Mouse (Mus musculus) lung, postnatal 14 days (tissue): ENCODE results near the gene Sgms1.

Experiments
- DNase-seq: peaks from one replicate; pipeline ENCODE4 v3.0.0; 2021

The Sgms1 gene

GRCm38 (mm10) chr19:32238722-32239458 is 150.6 kb downstream of the Sgms1 start:
- no peak for DNase-seq

DNA sequence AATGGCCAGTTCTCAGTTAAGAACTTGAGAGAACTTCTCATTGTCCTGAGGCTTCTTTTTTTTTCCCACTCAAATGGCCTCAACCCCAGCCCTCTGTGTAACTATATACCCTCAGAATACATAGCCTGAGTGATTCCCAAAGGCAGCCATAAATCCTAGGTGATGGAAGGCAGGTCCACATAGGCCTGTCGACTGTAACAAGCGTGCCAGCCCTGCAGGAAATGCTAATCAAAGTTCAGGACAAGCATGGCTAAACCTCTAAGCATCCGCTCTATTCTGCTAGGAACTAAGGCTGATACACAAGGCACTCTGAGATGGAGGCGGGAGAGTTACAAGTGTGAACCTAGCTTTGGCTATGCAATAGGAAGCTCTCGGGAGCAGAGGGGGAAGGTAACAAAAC is 151.8 kb downstream of the Sgms1 start:
- DNase-seq: no peak

DNA sequence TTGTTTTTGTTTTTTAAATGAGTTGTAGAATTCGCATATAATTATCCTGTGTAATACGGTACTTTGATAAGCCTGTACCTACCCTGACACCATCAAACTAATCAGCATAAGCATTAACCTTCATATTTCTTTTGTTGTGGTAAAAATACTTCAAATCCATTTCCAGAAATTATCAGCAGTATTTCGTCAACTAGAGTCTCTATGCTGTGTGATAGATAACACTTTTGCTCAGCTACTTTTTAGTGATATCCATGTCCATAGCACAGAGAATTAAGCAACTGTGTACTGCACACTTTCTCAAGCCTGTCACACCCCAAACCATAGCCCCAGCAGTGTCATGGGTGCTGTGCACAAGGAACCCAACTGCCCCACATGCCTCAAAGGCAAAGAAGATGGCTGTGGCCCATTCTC is 152.3 kb downstream of the Sgms1 start:
- no peak for DNase-seq

- DNase-seq: no peak
These were observed 154.6 kb downstream of the Sgms1 start for GRCm38 (mm10) chr19:32234717-32235434.

- DNase-seq: no peak
These were observed 158.2 kb downstream of the Sgms1 start for GRCm38 (mm10) chr19:32231292-32231691.

- DNase-seq: no peak
These were observed 158.7 kb downstream of the Sgms1 start for GRCm38 (mm10) chr19:32230798-32231197.

DNA sequence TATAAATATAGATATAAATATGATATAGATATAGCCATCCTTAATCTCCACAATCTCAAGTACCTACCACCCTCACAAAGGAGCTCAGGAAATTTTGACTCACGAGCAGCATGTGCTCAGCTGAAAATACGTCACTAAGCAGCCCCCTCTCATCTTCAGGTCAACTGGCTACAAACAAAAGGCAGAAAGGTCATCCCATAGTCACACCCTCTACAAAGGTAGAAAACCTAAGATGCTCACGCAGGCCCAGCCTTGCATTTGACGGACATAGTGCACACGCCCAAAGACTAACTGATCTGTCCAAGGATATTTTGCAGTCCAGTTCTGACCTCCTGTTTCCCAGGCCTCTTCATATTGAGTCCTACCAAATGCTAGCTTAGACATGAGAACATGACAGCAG is 159.2 kb downstream of the Sgms1 start:
- DNase-seq: no peak

- DNase-seq: no peak
These were observed 159.7 kb downstream of the Sgms1 start for GRCm38 (mm10) chr19:32229776-32230175.

DNA sequence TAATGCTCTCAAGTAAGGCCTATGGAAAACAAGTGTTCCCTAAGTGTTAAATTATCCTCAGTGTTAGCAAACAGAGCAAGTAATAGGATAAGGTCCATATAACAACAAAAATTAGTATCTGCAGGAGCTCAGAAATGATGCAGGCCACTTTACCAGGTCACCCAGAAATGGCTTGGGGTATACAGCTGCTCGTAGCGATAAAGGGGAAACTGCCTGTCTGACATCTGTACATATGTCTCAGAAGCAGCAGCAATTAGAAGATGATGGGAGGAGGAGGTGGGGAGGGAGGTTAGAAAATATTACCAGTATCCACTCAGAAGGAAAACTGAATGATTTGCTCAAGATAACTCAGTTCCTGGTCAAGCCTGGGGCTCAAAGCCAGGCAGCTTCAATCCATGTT is 162.3 kb downstream of the Sgms1 start:
- no peak for DNase-seq

DNA sequence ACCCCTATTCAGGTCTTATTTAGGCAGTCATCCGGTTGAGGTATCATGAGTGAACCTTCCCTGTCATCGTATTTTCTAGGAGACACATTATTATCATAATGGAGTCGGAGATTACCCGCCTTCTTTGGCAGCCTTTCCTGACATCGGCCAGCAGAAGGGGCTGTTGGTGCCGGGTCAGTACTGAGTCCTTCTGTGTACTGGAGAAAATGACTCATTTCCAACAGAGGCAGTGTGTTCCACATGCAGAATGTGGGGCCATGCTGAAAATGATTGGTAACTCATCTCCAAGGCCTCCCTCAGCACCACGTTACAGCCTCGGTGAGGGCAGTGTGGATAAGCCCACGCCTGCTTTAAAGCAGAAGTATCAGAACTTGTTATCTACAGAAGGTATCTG is 164.4 kb downstream of the Sgms1 start:
- DNase-seq: no peak

DNA sequence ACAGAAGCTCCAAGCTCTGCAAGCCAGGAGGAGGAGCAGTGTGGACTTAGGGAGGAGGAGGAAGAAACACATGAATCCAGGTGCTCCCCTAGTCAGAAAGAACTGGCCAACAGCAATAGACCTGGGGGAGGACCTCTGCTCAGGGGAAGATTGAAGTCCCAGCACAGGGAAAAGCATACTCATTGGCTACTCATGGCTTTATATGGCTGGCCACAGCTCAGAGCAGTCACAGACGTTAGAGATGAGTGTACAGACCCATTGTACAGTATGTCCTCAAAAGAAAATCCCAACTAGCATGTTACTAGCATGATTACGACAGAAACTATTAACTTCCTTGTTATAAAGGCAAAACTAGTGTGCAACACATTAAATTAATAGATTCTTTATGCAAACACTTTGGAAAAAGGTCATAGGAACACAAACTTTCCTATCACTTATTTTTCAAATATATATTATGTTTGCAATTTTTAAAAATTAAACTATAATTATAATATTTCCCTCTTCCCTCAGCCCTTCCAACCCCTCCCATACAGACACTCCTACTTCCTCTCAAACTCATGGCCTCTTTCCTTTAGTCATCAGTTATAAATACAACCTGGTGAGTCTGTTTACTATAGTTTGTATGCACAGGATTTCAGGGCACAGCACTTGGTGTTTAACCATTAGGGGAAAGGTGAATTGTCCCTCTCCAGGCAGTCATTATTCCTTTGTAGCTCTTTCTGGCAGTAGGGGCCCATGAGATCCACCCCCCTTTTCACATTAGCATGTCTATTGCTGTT is 165.0 kb downstream of the Sgms1 start:
- no peak for DNase-seq

- no peak for DNase-seq
These were observed 165.8 kb downstream of the Sgms1 start for GRCm38 (mm10) chr19:32223751-32224174.

GRCm38 (mm10) chr19:32222083-32222482 is 167.4 kb downstream of the Sgms1 start:
- DNase-seq: no peak

DNA sequence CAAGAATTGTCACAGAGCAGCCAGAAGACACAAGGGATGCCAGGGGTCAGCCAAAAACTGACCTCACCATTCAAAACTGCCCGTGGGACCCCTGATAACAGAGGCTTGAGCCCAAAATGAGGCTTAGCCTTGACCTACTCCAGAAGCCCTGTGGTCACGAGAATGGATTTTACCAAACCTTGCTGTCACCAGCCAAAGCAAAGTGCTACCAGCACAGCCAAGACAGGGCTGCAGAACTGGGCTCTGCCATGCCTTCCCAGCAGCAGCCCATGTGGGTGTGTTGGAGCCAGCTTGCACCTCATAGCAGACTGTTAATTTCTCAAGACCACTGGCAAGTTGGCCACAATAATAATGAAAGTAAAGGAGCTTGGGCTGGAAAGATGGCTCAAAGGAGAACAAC is 168.5 kb downstream of the Sgms1 start:
- no peak for DNase-seq

DNA sequence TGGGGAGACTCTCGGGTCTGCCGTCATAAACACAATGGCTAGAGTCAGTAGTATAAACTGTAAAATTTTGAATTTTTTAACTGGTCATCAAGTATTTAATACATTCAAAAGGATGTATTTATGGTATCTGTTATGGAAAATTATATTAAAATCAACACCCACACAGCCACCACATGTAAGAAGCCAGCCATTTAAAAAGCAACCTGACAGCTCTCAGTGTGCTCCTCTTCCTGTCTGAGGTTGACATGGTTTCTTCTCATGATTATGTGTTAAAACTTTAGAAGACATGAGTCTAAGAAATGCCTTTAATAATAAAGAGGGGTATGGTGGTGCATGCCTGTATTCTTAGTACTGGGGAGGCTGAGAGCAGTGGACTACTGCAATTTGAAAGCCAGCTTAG is 172.8 kb downstream of the Sgms1 start:
- DNase-seq: no peak

DNA sequence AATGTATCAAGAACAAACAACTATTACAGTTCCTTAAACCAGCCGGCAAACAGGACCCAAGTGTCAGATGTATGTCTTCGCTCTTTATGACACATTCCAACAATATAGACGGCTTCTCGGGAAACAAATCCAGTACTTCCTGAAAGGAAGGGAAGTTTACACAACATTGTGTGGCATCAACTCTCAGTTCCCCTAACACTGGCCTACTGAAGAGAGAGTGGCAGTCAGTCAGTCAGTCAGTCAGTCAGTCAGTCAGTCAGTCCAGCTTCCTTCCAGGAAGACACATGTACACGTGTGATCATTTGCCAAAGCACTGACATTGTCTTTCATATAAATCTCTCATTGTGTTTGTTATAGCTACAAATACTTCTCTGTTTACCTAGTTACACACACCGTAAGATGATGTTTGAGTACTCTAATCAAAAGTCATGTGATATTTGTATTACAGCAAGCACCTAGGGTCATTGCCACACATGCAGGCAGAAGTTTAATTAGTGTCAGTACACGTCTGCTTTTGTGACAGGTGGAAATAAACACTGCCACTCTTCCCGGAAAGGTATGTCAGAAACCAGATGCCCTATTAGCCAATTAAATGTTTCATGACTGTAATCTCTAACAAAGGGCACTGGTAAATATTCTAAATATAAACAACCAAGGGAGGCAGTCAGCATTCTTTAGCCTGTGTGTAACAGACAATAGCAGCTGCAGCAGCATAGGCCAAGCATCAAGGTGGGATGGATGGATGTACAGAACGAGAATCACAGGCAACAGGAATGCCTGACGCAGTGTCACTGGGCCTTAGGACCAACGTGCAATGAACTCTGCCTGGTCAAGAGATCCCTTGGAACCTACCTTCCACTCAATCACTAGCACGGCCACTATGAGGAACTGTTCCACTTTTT is 174.4 kb downstream of the Sgms1 start:
- peak; percentile 21 for DNase-seq

DNA sequence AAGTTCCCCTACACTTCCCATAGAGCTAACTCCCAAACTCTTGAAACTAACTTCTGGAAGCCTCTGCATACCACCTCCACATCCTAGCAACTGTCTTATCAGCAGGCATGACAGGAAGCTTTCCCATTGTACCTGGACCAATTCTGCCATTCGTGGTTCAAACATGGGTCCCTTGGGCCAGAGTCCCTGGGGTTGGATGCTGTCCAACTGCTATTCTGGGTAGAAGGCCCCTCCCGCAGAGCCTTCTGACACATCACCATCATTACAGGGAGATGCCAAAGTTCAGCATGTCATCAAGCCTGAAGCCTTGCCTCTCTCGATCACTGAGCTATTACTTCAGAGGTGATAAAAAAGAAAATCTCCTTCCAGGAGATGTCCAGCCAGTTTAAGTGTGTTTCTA is 175.9 kb downstream of the Sgms1 start:
- no peak for DNase-seq

DNA sequence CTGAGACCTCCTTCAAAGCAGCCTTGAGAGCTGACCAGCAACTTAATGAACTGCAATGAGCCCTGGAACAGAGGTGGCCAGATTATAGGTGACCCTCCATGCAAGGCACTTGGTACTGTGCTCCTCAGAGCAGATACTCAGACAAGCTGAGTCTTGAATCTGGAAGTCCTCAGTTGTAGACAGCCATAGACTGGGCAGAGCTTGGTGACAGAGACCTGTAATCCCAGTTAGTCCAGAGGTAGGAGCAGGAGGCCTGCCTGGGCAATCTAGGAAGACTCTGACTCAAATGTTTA is 178.3 kb downstream of the Sgms1 start:
- DNase-seq: no peak

DNA sequence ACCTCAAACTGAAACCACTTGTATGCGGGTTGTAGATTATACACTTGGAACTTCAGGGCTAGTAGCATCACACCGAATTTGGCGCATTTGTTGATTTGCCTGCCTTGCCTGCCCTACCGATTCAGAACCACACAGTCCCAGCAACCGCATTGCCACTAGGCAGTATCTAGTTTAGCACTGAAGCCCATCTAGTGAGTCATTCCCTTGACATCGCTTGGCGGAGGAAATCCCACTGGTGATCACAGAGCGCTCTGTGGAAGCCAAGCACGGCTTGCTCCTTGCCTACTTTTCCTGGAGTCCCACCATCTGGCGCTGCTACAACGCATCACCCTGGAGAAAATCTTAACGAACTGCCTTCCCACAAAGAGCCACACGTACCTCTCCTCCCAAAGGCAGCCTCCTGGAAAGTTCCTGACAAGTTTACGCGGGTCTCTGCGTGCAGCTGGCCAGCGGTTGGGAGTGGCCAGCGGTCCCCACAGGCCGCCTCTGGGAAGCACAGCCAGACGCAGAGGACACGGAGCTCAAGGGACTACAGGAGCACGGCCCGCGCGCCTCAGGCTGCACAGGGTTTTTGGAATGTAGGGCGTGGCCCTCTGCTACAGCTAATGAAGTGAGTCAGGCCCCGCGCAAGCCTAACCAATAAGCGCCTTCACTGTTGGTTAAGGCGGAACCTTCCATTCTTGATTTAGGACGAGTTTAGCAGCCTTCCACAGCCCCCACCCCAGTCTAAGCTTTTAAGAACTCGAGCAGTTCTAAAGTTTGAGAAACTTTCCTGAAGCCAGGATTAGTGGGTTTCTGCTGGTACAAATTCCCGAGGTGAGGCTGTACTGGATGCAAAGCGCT is 178.8 kb downstream of the Sgms1 start:
- DNase-seq: peak; percentile 90

DNA sequence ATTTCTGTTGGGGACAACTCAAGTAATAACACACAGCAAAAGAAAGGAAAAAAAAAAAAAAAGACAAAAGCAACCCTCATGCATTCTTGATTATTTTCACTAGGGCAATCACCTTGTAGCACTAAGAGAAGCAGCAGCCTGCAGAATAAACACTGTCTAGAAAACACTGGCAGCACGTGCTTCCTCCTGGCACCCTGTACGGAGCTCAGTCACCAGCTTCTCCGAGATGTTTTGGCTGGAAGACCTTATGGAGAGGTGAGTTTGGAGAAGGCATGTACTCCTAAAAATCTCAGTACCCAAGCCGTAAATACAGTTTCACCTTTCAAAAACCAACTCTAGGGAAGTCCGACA is 179.4 kb downstream of the Sgms1 start:
- DNase-seq: peak; percentile 59

DNA sequence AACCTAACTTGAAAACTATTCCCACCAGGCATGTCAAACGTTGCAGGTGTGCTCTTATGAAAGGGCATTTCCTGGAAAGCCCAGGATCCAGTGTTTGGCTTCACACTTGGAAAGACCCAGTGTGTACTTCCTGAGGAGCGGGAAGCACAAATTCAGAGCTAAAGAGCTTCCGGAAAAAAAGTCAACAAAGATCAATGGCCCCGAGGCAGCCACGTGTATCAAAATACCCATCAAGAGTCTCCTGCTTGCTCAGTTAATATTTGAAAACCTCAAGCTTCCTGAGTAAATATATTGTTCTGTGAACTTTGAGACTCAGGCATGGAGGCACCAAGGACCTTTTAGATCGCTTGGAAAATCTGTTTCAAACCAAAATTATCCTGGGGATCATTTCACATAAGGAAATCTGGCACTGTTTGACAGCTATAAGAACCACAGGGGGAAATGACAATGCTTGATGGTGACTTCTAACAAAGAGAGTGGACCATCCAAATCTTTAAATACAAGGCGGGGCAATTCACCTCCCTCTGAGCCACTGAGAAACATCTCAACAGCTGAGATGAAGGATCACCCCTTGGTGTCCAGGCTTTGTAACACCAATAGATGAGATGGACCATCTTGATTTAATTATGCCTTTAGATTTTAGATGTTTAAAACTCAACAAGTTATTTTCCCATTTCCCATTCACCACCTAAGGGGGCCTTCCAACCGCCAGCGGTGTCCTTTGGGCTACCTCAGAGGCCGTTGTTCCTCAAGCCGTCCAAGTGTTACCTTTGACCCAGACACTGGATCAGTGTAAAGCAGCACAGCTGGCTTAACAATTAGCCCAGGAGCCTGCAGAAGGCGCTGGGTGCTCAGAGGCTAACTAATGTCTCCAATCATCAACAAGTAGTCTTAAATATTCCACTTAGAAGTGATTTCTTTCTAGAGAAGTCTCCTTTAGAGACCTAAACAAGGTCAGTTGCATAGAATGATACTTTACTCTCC is 187.1 kb downstream of the Sgms1 start:
- DNase-seq: no peak
